In genomic region chr2:174015283-174015682, GRCm38 (mm10) we compare ENCODE assay signal across 14 mouse cellular contexts.
A peak's percentile ranks its signal among the peaks of the same experiment; 100 is the strongest.
DNase-seq lines count a peak whose midpoint lies in the region; ATAC-seq lines count a peak whose summit lies in the region.
"Had no signal": no experiment of that assay in that cellular context is flagged by ENCODE, and none has a peak within 500 bp of the region (broad histone marks: within the 10 kb centered on the region; RNA-seq: fewer than 3 reads in every experiment).

No protein-coding gene starts in this region.

- WGBS in forebrain, embryonic 11.5 days, result 65% methylated on average over 14 of the region's 14 CpGs
- 70% methylated on average over 14 of the region's 14 CpGs for WGBS in forebrain, embryonic 14.5 days
- 54% methylated on average over 14 of the region's 14 CpGs for WGBS in midbrain, embryonic 11.5 days
- 57% methylated on average over 14 of the region's 14 CpGs for WGBS in midbrain, embryonic 15.5 days
- 60% methylated on average over 14 of the region's 14 CpGs for WGBS in embryonic facial prominence, embryonic 10.5 days
- 15% methylated on average over 14 of the region's 14 CpGs for WGBS in limb, embryonic 12.5 days
- WGBS in kidney, embryonic 14.5 days, result 48% methylated on average over 14 of the region's 14 CpGs

- no peak overlapping the region for H3K4me3 ChIP-seq in forebrain, embryonic 11.5 days (ENCODE audit: low read depth, low read length)
- no peak overlapping the region for H3K4me3 ChIP-seq in forebrain, embryonic 14.5 days (ENCODE audit: low read depth, low read length)
- H3K4me3 ChIP-seq in midbrain, embryonic 11.5 days (ENCODE audit: low read depth, low read length), result no peak overlapping the region
- no peak overlapping the region for H3K4me3 ChIP-seq in midbrain, embryonic 15.5 days
- H3K4me3 ChIP-seq in embryonic facial prominence, embryonic 10.5 days, result no peak overlapping the region
- no peak overlapping the region for H3K4me3 ChIP-seq in limb, embryonic 12.5 days (replicated peaks)
- H3K4me3 ChIP-seq in kidney, embryonic 14.5 days (ENCODE audit: low read length), result no peak overlapping the region
- H3K4me3 ChIP-seq: embryonic facial prominence, embryonic 13.5 days had no signal

- no peaks in the 10 kb centered on the region for H3K9me3 ChIP-seq in forebrain, embryonic 11.5 days (ENCODE audit: control insufficient read depth, low read length)
- H3K9me3 ChIP-seq in forebrain, embryonic 14.5 days (replicated peaks; ENCODE audit: control insufficient read depth, low read length), result no peaks in the 10 kb centered on the region
- H3K9me3 ChIP-seq in midbrain, embryonic 11.5 days (ENCODE audit: control insufficient read depth, low read length), result no peaks in the 10 kb centered on the region
- no peaks in the 10 kb centered on the region for H3K9me3 ChIP-seq in midbrain, embryonic 15.5 days
- H3K9me3 ChIP-seq in embryonic facial prominence, embryonic 10.5 days, result no peaks in the 10 kb centered on the region
- no peaks in the 10 kb centered on the region for H3K9me3 ChIP-seq in limb, embryonic 12.5 days
- no peaks in the 10 kb centered on the region for H3K9me3 ChIP-seq in kidney, embryonic 14.5 days (ENCODE audit: control insufficient read depth, low read length)
- H3K9me3 ChIP-seq: embryonic facial prominence, embryonic 13.5 days had no signal

- no peak for ATAC-seq in forebrain, embryonic 11.5 days (replicated peaks; ENCODE audit: low FRiP score)
- no peak for ATAC-seq in forebrain, embryonic 14.5 days
- peak; percentile 48; the same call in 1 of the 2 replicates for ATAC-seq in midbrain, embryonic 11.5 days (ENCODE audit: low FRiP score)
- ATAC-seq in midbrain, embryonic 15.5 days (replicated peaks), result no peak
- peak; percentile 17; the same call in 1 of the 2 replicates for ATAC-seq in limb, embryonic 12.5 days (ENCODE audit: insufficient number of reproducible peaks, insufficient read depth, low FRiP score, low TSS enrichment, low read depth)
- ATAC-seq in inflammation-experienced regulatory T-cells, adult 6 months, result no peak
- ATAC-seq in kidney, embryonic 14.5 days (ENCODE audit: low FRiP score, low TSS enrichment), result no peak

- H3K4me1 ChIP-seq in forebrain, embryonic 11.5 days (replicated peaks; ENCODE audit: control insufficient read depth, insufficient read depth, low read length), result no peaks in the 10 kb centered on the region
- H3K4me1 ChIP-seq in forebrain, embryonic 14.5 days (ENCODE audit: control insufficient read depth, insufficient read depth, low read length), result no peaks in the 10 kb centered on the region
- H3K4me1 ChIP-seq in midbrain, embryonic 11.5 days (ENCODE audit: control insufficient read depth, insufficient read depth, low read length), result no peaks in the 10 kb centered on the region
- peaks cover 5% of the 10 kb centered on the region; the same call in 1 of the 2 replicates for H3K4me1 ChIP-seq in midbrain, embryonic 15.5 days
- peaks cover 19% of the 10 kb centered on the region for H3K4me1 ChIP-seq in embryonic facial prominence, embryonic 10.5 days
- H3K4me1 ChIP-seq in limb, embryonic 12.5 days (replicated peaks), result peaks cover 36% of the 10 kb centered on the region
- H3K4me1 ChIP-seq in kidney, embryonic 14.5 days (ENCODE audit: control insufficient read depth, insufficient read depth, low read length), result peaks cover 5% of the 10 kb centered on the region; the same call in 1 of the 2 replicates

- H3K4me2 ChIP-seq in forebrain, embryonic 11.5 days (ENCODE audit: low read depth, low read length, severe bottlenecking), result no peak overlapping the region
- H3K4me2 ChIP-seq in forebrain, embryonic 14.5 days (ENCODE audit: low read length), result no peak overlapping the region
- no peak overlapping the region for H3K4me2 ChIP-seq in midbrain, embryonic 11.5 days
- H3K4me2 ChIP-seq in midbrain, embryonic 15.5 days, result no peak overlapping the region
- no peak overlapping the region for H3K4me2 ChIP-seq in limb, embryonic 12.5 days
- no peak overlapping the region for H3K4me2 ChIP-seq in kidney, embryonic 14.5 days (replicated peaks; ENCODE audit: low read depth, low read length)
- H3K4me2 ChIP-seq: embryonic facial prominence, embryonic 13.5 days; lung, embryonic 14.5 days had no signal

- H3K27ac ChIP-seq in forebrain, embryonic 11.5 days (ENCODE audit: low read depth, low read length), result no peak overlapping the region
- no peak overlapping the region for H3K27ac ChIP-seq in forebrain, embryonic 14.5 days (ENCODE audit: low read depth, low read length)
- H3K27ac ChIP-seq in midbrain, embryonic 11.5 days (ENCODE audit: low read depth, low read length), result no peak overlapping the region
- H3K27ac ChIP-seq in midbrain, embryonic 15.5 days, result no peak overlapping the region
- H3K27ac ChIP-seq in embryonic facial prominence, embryonic 10.5 days (replicated peaks), result peak overlapping the region; percentile 40; the same call in 1 of the 2 replicates
- H3K27ac ChIP-seq in limb, embryonic 12.5 days, result 0 out of 2 replicates have a peak overlapping the region, but pooled peaks have one; percentile 25
- no peak overlapping the region for H3K27ac ChIP-seq in kidney, embryonic 14.5 days (ENCODE audit: low read depth, low read length)
- H3K27ac ChIP-seq: embryonic facial prominence, embryonic 13.5 days had no signal

- H3K27me3 ChIP-seq in forebrain, embryonic 11.5 days (ENCODE audit: control insufficient read depth, insufficient read depth, low read length), result no peaks in the 10 kb centered on the region
- H3K27me3 ChIP-seq in forebrain, embryonic 14.5 days (replicated peaks; ENCODE audit: control insufficient read depth, insufficient read depth, low read length), result no peaks in the 10 kb centered on the region
- no peaks in the 10 kb centered on the region for H3K27me3 ChIP-seq in midbrain, embryonic 11.5 days (ENCODE audit: control insufficient read depth, insufficient read depth, low read length)
- no peaks in the 10 kb centered on the region for H3K27me3 ChIP-seq in midbrain, embryonic 15.5 days (replicated peaks)
- H3K27me3 ChIP-seq in embryonic facial prominence, embryonic 10.5 days (replicated peaks; ENCODE audit: low read depth, poor library complexity, severe bottlenecking), result no peaks in the 10 kb centered on the region
- H3K27me3 ChIP-seq in limb, embryonic 12.5 days, result no peaks in the 10 kb centered on the region
- H3K27me3 ChIP-seq in kidney, embryonic 14.5 days (ENCODE audit: control insufficient read depth, insufficient read depth, low read length), result 0 out of 2 replicates have a peak, but pooled peaks cover 4% of the 10 kb centered on the region
- H3K27me3 ChIP-seq: embryonic facial prominence, embryonic 13.5 days had no signal

- no peak overlapping the region for H3K9ac ChIP-seq in forebrain, embryonic 11.5 days (ENCODE audit: low read length)
- H3K9ac ChIP-seq in forebrain, embryonic 14.5 days (ENCODE audit: low read length), result no peak overlapping the region
- H3K9ac ChIP-seq in midbrain, embryonic 11.5 days (ENCODE audit: low read length), result no peak overlapping the region
- H3K9ac ChIP-seq in midbrain, embryonic 15.5 days, result no peak overlapping the region
- no peak overlapping the region for H3K9ac ChIP-seq in limb, embryonic 12.5 days (replicated peaks)
- no peak overlapping the region for H3K9ac ChIP-seq in kidney, embryonic 14.5 days (ENCODE audit: low read depth, low read length)
- H3K9ac ChIP-seq: embryonic facial prominence, embryonic 13.5 days; lung, embryonic 14.5 days had no signal

- peak; percentile 42 for DNase-seq in forebrain, embryonic 11.5 days (ENCODE audit: low spot score)
- DNase-seq in forebrain, embryonic 14.5 days (ENCODE audit: low spot score), result no peak
- no peak for DNase-seq in midbrain, embryonic 11.5 days (ENCODE audit: low spot score, missing footprints)
- DNase-seq in embryonic facial prominence, embryonic 10.5 days (ENCODE audit: low spot score), result no peak
- DNase-seq: cerebellum, postnatal 36 days; heart, postnatal 10 days; kidney, adult 18-20 months; kidney, postnatal 36 days; lung, embryonic 14.5 days had no signal

- no peaks in the 10 kb centered on the region for H3K36me3 ChIP-seq in forebrain, embryonic 11.5 days (ENCODE audit: control insufficient read depth, insufficient read depth, low read length)
- no peaks in the 10 kb centered on the region for H3K36me3 ChIP-seq in forebrain, embryonic 14.5 days (ENCODE audit: control insufficient read depth, insufficient read depth, low read length)
- H3K36me3 ChIP-seq in midbrain, embryonic 11.5 days (ENCODE audit: control insufficient read depth, insufficient read depth, low read length), result no peaks in the 10 kb centered on the region
- H3K36me3 ChIP-seq in midbrain, embryonic 15.5 days (replicated peaks), result no peaks in the 10 kb centered on the region
- no peaks in the 10 kb centered on the region for H3K36me3 ChIP-seq in embryonic facial prominence, embryonic 10.5 days (replicated peaks)
- no peaks in the 10 kb centered on the region for H3K36me3 ChIP-seq in limb, embryonic 12.5 days
- no peaks in the 10 kb centered on the region for H3K36me3 ChIP-seq in kidney, embryonic 14.5 days (ENCODE audit: control insufficient read depth, insufficient read depth, low read length)
- H3K36me3 ChIP-seq: embryonic facial prominence, embryonic 13.5 days had no signal

Comparison
In these comparisons a context has a peak if more than half of its experiments do, and no peak if none do; other contexts are left out.
1. ATAC-seq: peak in midbrain, embryonic 11.5 days (single experiment) and limb, embryonic 12.5 days (single experiment); none in forebrain, embryonic 11.5 days (single experiment), forebrain, embryonic 14.5 days (single experiment), midbrain, embryonic 15.5 days (single experiment), inflammation-experienced regulatory T-cells, adult 6 months (single experiment) and kidney, embryonic 14.5 days (single experiment).
2. H3K27ac ChIP-seq: peak in embryonic facial prominence, embryonic 10.5 days (single experiment) and limb, embryonic 12.5 days (single experiment); none in forebrain, embryonic 11.5 days (single experiment), forebrain, embryonic 14.5 days (single experiment), midbrain, embryonic 11.5 days (single experiment), midbrain, embryonic 15.5 days (single experiment) and kidney, embryonic 14.5 days (single experiment).